Mouse (Mus musculus) lung, postnatal 0 days (tissue): ENCODE data around the gene Bcr.

Source experiments
- CTCF ChIP-seq: IDR thresholded peaks from 2 replicates; pipeline ENCODE4 v1.5.1; 2016; ENCODE audit warnings: antibody characterized with exemption, mild to moderate bottlenecking
- EP300 ChIP-seq: IDR thresholded peaks from 2 replicates; pipeline ENCODE4 v1.6.1; 2016; ENCODE audit warnings: antibody characterized with exemption, mild to moderate bottlenecking, control low read depth

DNA sequence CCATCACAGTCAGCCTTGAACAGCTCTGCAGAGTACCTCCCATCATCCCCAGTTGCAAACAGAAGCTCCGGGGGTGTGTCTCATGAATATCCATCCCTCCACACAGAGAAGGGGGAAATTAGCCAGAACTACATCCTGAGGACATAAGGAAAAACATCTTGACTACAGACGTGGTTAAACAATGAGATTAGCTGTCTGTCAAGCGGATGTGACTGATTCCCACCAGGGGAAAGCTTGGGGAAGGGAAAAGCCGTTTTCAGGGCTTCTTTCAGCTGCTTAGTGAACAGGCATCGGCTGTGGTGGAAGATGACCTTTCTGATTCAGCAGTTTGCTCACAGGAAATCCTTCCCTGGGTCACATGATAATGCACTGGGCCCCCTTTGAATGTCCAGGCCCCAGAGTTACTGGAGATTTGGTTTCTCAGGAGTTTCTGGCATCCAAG, 46.6 kb downstream of the Bcr start:
- no peak for TF ChIP-seq CTCF
- TF ChIP-seq EP300 = no peak
